Mouse (Mus musculus): ENCODE data around the gene Ptk7. TPM values are rescaled to one million over a fixed set of nuclear protein-coding genes. Genes with fewer than 3 reads are reported as not detected.
"Not testable (repeated sequence)": the region's sequence is repeated elsewhere in the genome, so short reads cannot be mapped to it uniquely, and the experiment has no call there.

Ptk7 gene
- polyA plus RNA-seq, 1 experiment from 2014 or later = 80.9 TPM

DNA sequence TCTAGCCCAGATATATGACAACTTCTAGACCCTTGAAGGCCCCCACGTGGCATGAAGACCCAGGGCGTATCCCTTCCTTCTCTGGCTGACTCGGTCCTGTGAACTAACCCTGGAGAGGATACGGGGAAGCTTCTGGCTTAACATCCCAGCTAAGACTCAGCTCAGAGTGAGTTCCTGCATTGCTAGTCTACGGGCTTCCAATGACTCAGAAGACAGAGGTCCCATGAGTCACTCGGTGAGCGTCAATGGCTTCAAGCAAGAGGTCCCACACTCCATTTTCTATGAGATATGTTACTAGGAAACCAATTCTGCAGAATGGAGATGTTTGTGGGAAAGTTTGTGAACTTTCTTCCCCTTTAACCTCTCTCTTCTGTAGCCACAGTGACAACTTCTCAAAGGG lies 54.8 kb downstream of the Ptk7 start:
- no peak overlapping the region for H3K4me2 ChIP-seq (replicated peaks)
- WGBS = 93% methylated on average over 7 of the region's 7 CpGs
- no peak overlapping the region for H3K27ac ChIP-seq
- no peak overlapping the region for H3K4me3 ChIP-seq
- no peaks in the 10 kb centered on the region for H3K9me3 ChIP-seq (replicated peaks)
- H3K36me3 ChIP-seq = peaks cover 89% of the 10 kb centered on the region
- no peak overlapping the region for H3K9ac ChIP-seq
- H3K27me3 ChIP-seq = no peaks in the 10 kb centered on the region
- H3K4me1 ChIP-seq = no peaks in the 10 kb centered on the region
- ATAC-seq (ENCODE audit: low FRiP score) = no peak

DNA sequence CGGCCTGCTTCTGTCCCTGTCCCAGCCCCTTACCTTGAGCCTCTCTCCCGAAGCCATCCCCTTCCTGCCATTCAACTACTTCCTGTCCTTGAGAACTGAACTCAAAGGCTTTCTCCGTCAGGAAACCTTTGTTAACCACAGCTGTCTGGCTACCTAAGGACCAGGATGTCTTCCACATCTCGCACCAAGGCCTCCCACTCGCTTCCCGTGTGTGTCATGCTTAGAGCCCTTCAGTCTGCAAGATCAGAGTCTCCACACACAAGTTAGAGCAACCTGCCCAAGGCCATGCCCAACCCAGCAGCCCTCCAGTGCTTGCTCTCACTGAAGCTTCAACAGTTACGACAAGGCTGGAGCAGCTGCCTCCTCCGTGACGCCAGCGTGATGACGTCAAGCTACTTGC lies 58.3 kb downstream of the Ptk7 start:
- Histone ChIP-seq H3K9me3 (replicated peaks) (no peaks in the 10 kb centered on the region), H3K4me2 (replicated peaks) (no peak overlapping the region), H3K27me3 (no peaks in the 10 kb centered on the region), H3K4me1 (no peaks in the 10 kb centered on the region), H3K4me3 (no peak overlapping the region), H3K27ac (no peak overlapping the region), H3K36me3 (peaks cover 92% of the 10 kb centered on the region), H3K9ac (no peak overlapping the region)
- no peak for ATAC-seq (ENCODE audit: low FRiP score)
- 88% methylated on average over 11 of the region's 11 CpGs for WGBS

DNA sequence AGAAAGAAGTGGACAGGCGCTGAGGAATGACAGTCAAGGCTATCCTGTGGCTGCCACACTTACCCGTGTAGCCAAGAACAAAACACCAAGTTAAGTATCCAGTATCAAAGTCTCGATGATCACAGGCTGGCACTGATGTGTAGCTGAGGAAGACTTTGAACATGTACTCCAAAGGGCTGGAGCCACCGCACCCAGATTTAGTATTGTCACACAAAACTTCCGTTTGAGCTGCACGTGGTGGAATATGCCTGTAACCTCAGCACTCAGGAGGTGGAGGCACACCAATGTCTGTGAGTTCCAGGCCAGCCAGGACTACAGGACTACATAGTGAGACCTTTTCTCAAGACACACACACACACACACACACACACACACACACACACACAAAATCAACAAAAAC lies 70.2 kb downstream of the Ptk7 start:
- peaks cover 18% of the 10 kb centered on the region for H3K4me1 ChIP-seq
- ATAC-seq (ENCODE audit: low FRiP score) = no peak
- 94% methylated on average over 6 of the region's 6 CpGs for WGBS
- H3K27me3 ChIP-seq = no peaks in the 10 kb centered on the region
- no peak overlapping the region for H3K27ac ChIP-seq
- H3K36me3 ChIP-seq = peaks cover 9% of the 10 kb centered on the region
- no peaks in the 10 kb centered on the region for H3K9me3 ChIP-seq (replicated peaks)
- H3K4me2 ChIP-seq (replicated peaks) = no peak overlapping the region
- H3K9ac ChIP-seq = no peak overlapping the region
- no peak overlapping the region for H3K4me3 ChIP-seq

DNA sequence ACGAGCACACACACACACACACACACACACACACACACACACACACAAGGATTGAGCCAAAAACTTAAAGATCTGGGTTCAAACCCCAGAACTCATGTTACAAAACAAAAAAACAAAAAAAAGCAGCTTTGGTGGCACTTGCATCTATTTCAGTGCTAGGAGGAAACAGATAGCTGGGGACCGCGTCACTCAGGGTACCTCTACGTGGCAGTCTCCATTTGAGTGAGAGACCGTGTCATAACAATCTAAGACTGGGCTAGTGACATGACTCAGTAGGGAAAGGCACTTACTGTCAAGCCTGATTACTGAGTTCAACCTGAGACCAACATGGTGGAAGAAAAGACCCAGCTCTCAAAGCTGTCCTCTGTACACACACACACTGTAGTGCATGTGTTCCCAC lies 71.2 kb downstream of the Ptk7 start:
- 81% methylated on average over 5 of the region's 5 CpGs for WGBS
- Histone ChIP-seq H3K4me2 (replicated peaks) (no peak overlapping the region), H3K9me3 (replicated peaks) (no peaks in the 10 kb centered on the region), H3K27ac (no peak overlapping the region), H3K27me3 (no peaks in the 10 kb centered on the region), H3K9ac (no peak overlapping the region), H3K4me1 (peaks cover 27% of the 10 kb centered on the region), H3K36me3 (no peaks in the 10 kb centered on the region), H3K4me3 (no peak overlapping the region)
- no peak for ATAC-seq (ENCODE audit: low FRiP score)

DNA sequence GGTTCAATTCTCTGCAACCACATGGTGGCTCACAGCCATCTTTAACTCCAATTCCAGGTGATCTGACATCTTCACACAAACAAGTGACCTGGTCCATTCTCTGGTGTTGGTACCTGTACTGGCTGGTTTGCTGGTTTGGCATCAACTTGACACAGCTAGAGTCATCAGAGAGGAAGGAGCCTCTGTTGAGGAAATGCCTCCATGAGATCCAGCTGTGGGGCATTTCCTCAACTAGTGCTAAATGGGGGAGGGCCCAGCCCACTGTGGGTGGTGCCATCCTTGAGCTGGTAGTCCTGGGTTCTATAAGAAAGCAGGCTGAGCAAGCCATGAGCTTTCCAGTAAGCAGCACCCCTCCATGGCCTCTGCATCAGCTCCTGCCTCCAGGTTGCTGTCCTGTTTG lies 72.0 kb downstream of the Ptk7 start:
- 0 out of 2 replicates have a peak overlapping the region, but pooled peaks have one; percentile 99 for H3K4me3 ChIP-seq
- H3K4me2 ChIP-seq (replicated peaks) = peak overlapping the region; percentile 88; the same call in 1 of the 2 replicates
- peak overlapping the region; percentile 88; the same call in 1 of the 2 replicates for H3K27ac ChIP-seq

DNA sequence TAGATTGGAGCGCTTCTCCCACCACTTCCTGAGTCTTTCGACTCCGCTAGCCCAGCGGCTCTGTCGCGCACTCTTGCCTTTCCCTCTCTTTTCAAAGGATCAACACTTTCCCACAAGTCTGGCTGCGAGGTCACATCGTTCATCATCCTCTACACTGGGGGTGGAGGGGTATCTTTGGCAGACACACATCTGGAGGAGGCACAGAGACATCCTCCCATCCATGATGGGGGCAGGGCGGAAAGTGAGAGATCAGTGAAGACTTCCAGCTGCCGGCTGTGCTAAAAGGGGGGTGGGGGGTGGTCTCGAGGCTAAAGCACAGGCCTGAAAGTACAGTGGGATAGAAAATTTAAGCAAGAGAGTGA lies 72.7 kb downstream of the Ptk7 start:
- Histone ChIP-seq H3K4me1 (peaks cover 37% of the 10 kb centered on the region), H3K9me3 (replicated peaks) (no peaks in the 10 kb centered on the region), H3K27me3 (no peaks in the 10 kb centered on the region), H3K36me3 (peaks cover 4% of the 10 kb centered on the region; the same call in 1 of the 2 replicates), H3K4me2 (replicated peaks) (peak overlapping the region; percentile 88), H3K4me3 (peak overlapping the region; percentile 99), H3K27ac (peak overlapping the region; percentile 88), H3K9ac (peak overlapping the region; percentile 65)
- peak; percentile 21 for ATAC-seq (ENCODE audit: low FRiP score)
- 0% methylated on average over 11 of the region's 11 CpGs for WGBS

More for the DNA sequence above, 72.0 kb downstream of the Ptk7 start:
- H3K9ac ChIP-seq; H3K36me3 ChIP-seq; H3K27me3 ChIP-seq; ATAC-seq (ENCODE audit: low FRiP score); H3K9me3 ChIP-seq (replicated peaks): not testable (repeated sequence)
- H3K4me1 ChIP-seq = peaks cover 34% of the 10 kb centered on the region

DNA sequence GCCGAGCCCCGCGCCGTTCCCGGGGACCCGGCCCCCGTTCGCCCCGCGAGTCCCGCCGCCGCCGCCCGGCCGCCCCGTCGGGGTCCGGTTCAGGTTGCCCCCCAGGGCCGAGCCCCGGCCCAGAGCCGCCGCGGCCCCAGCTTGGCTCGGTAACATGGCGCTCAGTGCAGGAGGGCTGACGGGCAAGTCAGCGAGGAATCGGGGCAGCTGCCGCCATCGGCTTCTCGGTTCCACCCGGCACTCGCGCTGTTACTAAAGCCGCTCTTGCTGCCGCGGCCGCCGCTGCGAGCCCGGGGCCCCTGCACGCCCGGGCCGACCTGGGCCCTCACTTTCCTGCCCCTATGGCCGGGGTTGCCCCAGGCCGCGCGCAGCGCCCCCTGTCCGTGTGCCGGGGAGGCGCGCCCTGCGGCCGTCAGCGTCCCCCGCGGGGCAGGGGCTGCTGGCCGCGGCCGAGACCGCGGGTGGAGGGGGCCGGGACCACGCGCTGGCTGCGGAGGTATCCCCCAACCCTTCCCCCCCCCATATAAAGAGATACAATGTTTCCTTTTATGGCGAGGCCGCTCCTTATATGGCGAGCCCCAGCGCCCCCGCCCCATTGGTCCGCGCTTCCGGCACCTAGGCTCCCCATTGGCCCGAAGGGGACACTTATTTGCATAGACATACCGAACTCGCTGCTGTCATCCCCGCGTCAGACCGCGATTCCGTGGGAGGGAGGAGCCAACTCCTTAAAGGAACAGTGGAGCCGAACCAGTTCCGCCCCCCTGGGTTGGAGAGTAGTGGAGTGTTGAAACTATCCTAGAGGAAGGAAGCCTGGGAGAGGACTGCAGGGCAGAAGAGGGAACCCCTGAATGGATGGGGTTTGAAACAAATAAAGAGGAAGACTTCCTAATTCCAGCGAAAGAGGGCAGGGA lies 73.4 kb downstream of the Ptk7 start, which contains the start of gene Srf:
Gene Srf, minus strand, starts transcription at position 503 of the 911 bp plus-strand sequence.
- Histone ChIP-seq H3K36me3 (peaks cover 11% of the 10 kb centered on the region), H3K9me3 (replicated peaks) (no peaks in the 10 kb centered on the region), H3K4me3 (peak within 1 kb of the TSS; percentile 99), H3K4me2 (replicated peaks) (peak within 1 kb of the TSS; percentile 88), H3K4me1 (peaks cover 37% of the 10 kb centered on the region), H3K27ac (peak within 1 kb of the TSS; percentile 96), H3K27me3 (no peaks in the 10 kb centered on the region), H3K9ac (peak within 1 kb of the TSS; percentile 99)
- WGBS = under 1% methylated on average over 81 of the region's 87 CpGs
- ATAC-seq (ENCODE audit: low FRiP score) = peak; percentile 94

DNA sequence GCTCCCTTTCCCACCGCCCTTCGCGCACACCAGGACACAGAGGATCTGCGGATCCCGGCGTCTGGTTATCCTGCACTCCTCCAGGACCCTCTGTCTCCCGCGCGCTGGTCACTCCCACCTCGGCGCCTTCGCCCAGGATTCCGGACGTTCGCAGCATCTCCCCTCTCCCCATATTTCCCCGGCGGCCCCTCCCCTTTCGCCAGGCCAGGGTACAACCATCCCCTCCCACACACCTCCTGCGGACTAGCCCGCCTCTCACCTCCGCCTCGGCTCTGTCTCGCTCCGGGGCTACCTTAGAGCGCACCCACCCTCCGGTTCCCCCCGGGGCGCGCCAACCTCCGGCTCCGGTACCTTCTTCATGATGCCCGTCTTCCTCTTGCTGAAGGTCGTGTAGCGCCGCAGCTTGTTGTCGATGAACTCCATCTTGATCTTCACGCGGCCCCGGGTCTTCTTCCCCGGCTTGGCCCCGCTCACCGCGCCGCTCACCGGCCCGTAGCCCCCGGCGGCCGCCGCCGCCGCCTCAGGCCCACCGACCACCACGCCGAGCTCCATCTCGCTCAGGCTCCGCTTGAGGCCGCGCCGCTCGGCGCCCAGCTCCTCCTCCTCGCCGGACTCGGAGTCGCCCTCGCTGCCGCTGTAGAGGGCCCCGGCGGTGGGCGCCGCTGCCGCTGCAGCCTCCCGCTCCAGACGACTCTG lies 74.2 kb downstream of the Ptk7 start:
- Histone ChIP-seq H3K4me1 (peaks cover 37% of the 10 kb centered on the region), H3K4me2 (replicated peaks) (peak overlapping the region; percentile 88), H3K36me3 (peaks cover 19% of the 10 kb centered on the region), H3K27ac (peak overlapping the region; percentile 96), H3K4me3 (peak overlapping the region; percentile 99), H3K27me3 (no peaks in the 10 kb centered on the region), H3K9ac (peak overlapping the region; percentile 99), H3K9me3 (replicated peaks) (no peaks in the 10 kb centered on the region)
- peak; percentile 5 for ATAC-seq (ENCODE audit: low FRiP score)
- under 1% methylated on average over 70 of the region's 75 CpGs for WGBS

DNA sequence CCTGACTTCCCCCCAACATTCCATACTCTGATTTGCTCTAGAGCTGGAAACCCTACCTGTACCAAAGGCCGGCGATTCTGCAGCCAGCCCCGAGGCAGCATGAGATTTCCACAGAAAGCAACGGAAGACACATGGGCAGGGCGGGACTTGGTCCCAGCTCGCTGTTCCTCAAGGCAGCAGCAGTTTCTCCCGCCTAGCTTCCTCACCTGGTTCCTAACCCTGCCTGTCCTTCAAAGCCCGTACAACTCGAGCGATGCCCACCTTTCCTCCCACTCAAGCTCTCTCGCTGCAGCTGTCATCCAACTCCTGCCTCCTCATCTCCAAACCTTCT lies 74.7 kb downstream of the Ptk7 start:
- 1% methylated on average over 11 of the region's 11 CpGs for WGBS
- Histone ChIP-seq H3K9me3 (replicated peaks) (no peaks in the 10 kb centered on the region), H3K4me3 (peak overlapping the region; percentile 99), H3K4me1 (peaks cover 37% of the 10 kb centered on the region), H3K27me3 (no peaks in the 10 kb centered on the region), H3K4me2 (replicated peaks) (peak overlapping the region; percentile 88), H3K27ac (peak overlapping the region; percentile 96), H3K9ac (peak overlapping the region; percentile 99), H3K36me3 (peaks cover 24% of the 10 kb centered on the region)
- no peak for ATAC-seq (ENCODE audit: low FRiP score)

DNA sequence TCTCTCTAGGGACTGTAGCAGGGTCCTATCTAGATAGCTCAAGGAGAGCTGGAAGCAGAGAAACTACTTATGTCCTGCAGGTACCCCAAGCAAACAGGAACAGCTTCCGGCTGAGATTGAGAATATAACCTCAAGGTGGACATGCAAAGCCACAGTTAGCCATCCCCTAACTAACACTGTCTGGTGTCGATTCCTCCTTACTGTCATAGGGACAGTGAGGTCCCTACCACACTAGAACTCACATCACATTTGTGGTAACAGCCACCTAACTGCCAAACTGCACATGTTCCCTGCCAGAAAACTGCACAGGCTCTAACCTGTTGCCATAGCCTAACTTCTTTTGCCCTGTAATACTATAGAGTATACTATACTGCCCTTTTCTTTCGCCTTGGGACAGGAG lies 75.4 kb downstream of the Ptk7 start:
- Histone ChIP-seq H3K9ac (peak overlapping the region; percentile 57; the same call in 1 of the 2 replicates), H3K36me3 (peaks cover 28% of the 10 kb centered on the region), H3K27ac (peak overlapping the region; percentile 84; the same call in 1 of the 2 replicates), H3K27me3 (no peaks in the 10 kb centered on the region), H3K4me1 (peaks cover 37% of the 10 kb centered on the region), H3K4me2 (replicated peaks) (peak overlapping the region; percentile 88), H3K9me3 (replicated peaks) (no peaks in the 10 kb centered on the region), H3K4me3 (peak overlapping the region; percentile 99)
- no peak for ATAC-seq (ENCODE audit: low FRiP score)
- WGBS = 70% methylated on average over 3 of the region's 3 CpGs

DNA sequence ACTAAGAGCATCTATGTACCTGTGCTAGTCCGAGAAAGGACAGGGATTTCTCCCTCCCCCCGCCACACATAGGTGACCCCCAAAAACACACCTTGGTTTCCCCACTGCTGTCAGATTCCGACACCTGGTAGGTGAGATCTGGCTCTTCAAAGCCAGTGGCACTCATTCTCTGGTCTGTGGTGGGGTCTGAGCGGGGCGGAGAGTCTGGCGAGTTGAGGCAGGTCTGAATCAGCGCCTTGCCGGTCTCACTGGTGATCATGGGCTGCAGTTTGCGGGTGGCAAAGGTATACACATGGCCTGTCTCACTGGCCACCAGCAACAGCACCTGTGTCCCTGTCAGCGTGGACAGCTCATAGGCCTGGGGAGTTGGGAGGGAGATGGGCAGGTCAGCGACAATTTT lies 75.8 kb downstream of the Ptk7 start:
- WGBS = 44% methylated on average over 11 of the region's 11 CpGs
- peak overlapping the region; percentile 36 for H3K4me3 ChIP-seq
- no peaks in the 10 kb centered on the region for H3K9me3 ChIP-seq (replicated peaks)
- peak overlapping the region; percentile 88 for H3K4me2 ChIP-seq (replicated peaks)
- H3K36me3 ChIP-seq = peaks cover 32% of the 10 kb centered on the region
- ATAC-seq (ENCODE audit: low FRiP score) = no peak
- H3K27ac ChIP-seq = peak overlapping the region; percentile 84
- H3K27me3 ChIP-seq = no peaks in the 10 kb centered on the region
- peak overlapping the region; percentile 57 for H3K9ac ChIP-seq
- H3K4me1 ChIP-seq = peaks cover 39% of the 10 kb centered on the region

DNA sequence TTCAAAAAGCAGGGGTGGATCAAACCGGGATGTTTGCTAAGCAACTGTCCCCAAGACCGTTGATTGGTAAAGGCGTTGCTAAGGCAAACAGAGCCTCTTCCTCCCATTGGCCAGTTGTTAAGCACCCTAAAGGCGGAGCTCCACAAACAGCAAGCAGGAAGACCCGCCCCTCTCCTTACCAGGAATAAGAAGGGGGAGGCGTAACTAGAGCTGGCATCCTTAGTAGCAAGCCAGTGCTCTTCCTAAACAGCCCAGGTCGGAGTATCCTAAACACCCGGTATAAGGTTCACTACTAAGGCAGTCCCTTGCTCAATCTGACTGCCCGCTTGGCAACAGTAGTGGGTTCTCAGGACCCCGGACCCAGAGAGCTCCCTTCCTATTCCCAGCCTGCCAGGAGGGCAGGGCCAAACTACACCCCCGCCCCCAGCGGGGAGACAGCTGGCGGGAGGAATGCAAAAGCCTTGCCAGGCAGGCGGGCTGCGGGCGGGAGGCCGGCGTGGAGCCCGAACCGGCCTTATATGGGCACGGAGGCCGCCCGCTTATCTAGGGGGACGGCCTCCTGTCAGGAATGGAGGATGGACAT lies 76.4 kb downstream of the Ptk7 start:
- WGBS = under 1% methylated on average over 24 of the region's 24 CpGs
- Histone ChIP-seq H3K4me1 (peaks cover 39% of the 10 kb centered on the region), H3K27ac (peak overlapping the region; percentile 84), H3K36me3 (peaks cover 38% of the 10 kb centered on the region), H3K4me2 (replicated peaks) (peak overlapping the region; percentile 88), H3K9me3 (replicated peaks) (no peaks in the 10 kb centered on the region), H3K27me3 (peaks cover 4% of the 10 kb centered on the region), H3K9ac (peak overlapping the region; percentile 57), H3K4me3 (peak overlapping the region; percentile 36)
- ATAC-seq (ENCODE audit: low FRiP score) = peak; percentile 71
